Mouse (Mus musculus) midbrain, embryonic 16.5 days (tissue): ENCODE measurements at regions not wholly inside any gene's neighbourhood (a gene's known extent, or its start where the extent isn't known, plus 50 kb on each side); places are given as distances from the start of the nearest gene placed in this dataset.

Source experiments
- ATAC-seq: fragments of 200-750 bp; cut with Nextera tagmentation; 2 replicates; pipeline ENCODE4 v1.8.0; 2017; ENCODE audit warnings: moderate TSS enrichment
- H3K27ac ChIP-seq: fragments of 300-500 bp; sonication (generic); 2 replicates; pipeline ENCODE4 v1.5.1; 2014; ENCODE audit warnings: mild to moderate bottlenecking, low read length, mixed read lengths
- H3K27me3 ChIP-seq: fragments of 300-500 bp; sonication (generic); 2 replicates; pipeline ENCODE4 v1.6.1; 2014; ENCODE audit warnings: low read depth, low read length, mixed read lengths; ENCODE audit not compliant: control insufficient read depth, insufficient read depth
- H3K36me3 ChIP-seq: fragments of 300-500 bp; sonication (generic); 2 replicates; pipeline ENCODE4 v1.6.1; 2014; ENCODE audit warnings: mild to moderate bottlenecking, low read length, moderate library complexity, mixed read lengths; ENCODE audit not compliant: control insufficient read depth, insufficient read depth
- H3K4me1 ChIP-seq: fragments of 300-500 bp; sonication (generic); 2 replicates; pipeline ENCODE4 v1.6.1; 2014; ENCODE audit warnings: mild to moderate bottlenecking, low read length, mixed read lengths; ENCODE audit not compliant: control insufficient read depth, insufficient read depth
- H3K4me2 ChIP-seq: fragments of 300-500 bp; sonication (generic); 2 replicates; pipeline ENCODE4 v1.6.1; 2014; ENCODE audit warnings: mild to moderate bottlenecking, low read length, mixed read lengths
- H3K4me3 ChIP-seq: fragments of 300-500 bp; sonication (generic); 2 replicates; pipeline ENCODE4 v1.5.1; 2014; ENCODE audit warnings: low read depth, mild to moderate bottlenecking, low read length, moderate library complexity, mixed read lengths
- H3K9ac ChIP-seq: fragments of 300-500 bp; sonication (generic); 2 replicates; pipeline ENCODE4 v1.6.1; 2014; ENCODE audit warnings: low read depth, low read length, mixed read lengths
- H3K9me3 ChIP-seq: fragments of 300-500 bp; sonication (generic); replicated peaks from 2 replicates; pipeline ENCODE4 v1.6.1; 2014; ENCODE audit warnings: mild to moderate bottlenecking, low read length, mixed read lengths; ENCODE audit not compliant: control insufficient read depth, poor library complexity, severe bottlenecking
- WGBS: fragments of 180-500 bp; shearing (Covaris S2); extraction: QIAGEN DNeasy Blood & Tissue Kit; methylation state at CpG from one replicate; pipeline ENCODE4 v1.1.7; 2014; 5-methylcytosine and 5-hydroxymethylcytosine counted together

- no peak overlapping the region for H3K27ac ChIP-seq
- WGBS, result 88% methylated on average over 8 of the region's 8 CpGs
- H3K36me3 ChIP-seq, result no peaks in the 10 kb centered on the region
These were observed 186.8 kb downstream of the Katnal1 start for GRCm38 (mm10) chr5:148742158-148742835.

GRCm38 (mm10) chr5:148741267-148742004 is 187.7 kb downstream of the Katnal1 start:
- Histone ChIP-seq H3K27ac (no peak overlapping the region), H3K4me1 (no peaks in the 10 kb centered on the region), H3K9ac (no peak overlapping the region), H3K27me3 (no peaks in the 10 kb centered on the region), H3K36me3 (no peaks in the 10 kb centered on the region), H3K4me2 (no peak overlapping the region), H3K4me3 (no peak overlapping the region), H3K9me3 (no peaks in the 10 kb centered on the region)
- ATAC-seq, result no peak
- WGBS, result 89% methylated on average over 19 of the region's 19 CpGs

More at GRCm38 (mm10) chr5:148742158-148742835, 186.8 kb downstream of the Katnal1 start:
- no peaks in the 10 kb centered on the region for H3K27me3 ChIP-seq
- H3K4me3 ChIP-seq, result no peak overlapping the region
- H3K9ac ChIP-seq, result no peak overlapping the region
- H3K9me3 ChIP-seq, result no peaks in the 10 kb centered on the region
- H3K4me1 ChIP-seq, result no peaks in the 10 kb centered on the region
- ATAC-seq, result no peak
- H3K4me2 ChIP-seq, result no peak overlapping the region

GRCm38 (mm10) chr5:148740366-148741266 is 188.0 kb upstream of the Ubl3 start:
- Histone ChIP-seq H3K4me3 (no peak overlapping the region), H3K4me2 (no peak overlapping the region), H3K9ac (no peak overlapping the region), H3K9me3 (no peaks in the 10 kb centered on the region), H3K27ac (no peak overlapping the region), H3K4me1 (no peaks in the 10 kb centered on the region), H3K27me3 (no peaks in the 10 kb centered on the region), H3K36me3 (no peaks in the 10 kb centered on the region)
- 71% methylated on average over 15 of the region's 15 CpGs for WGBS
- ATAC-seq, result no peak

GRCm38 (mm10) chr5:148739672-148740071 is 187.1 kb upstream of the Ubl3 start:
- Histone ChIP-seq H3K9ac (no peak overlapping the region), H3K4me2 (no peak overlapping the region), H3K9me3 (no peaks in the 10 kb centered on the region), H3K27ac (no peak overlapping the region), H3K36me3 (no peaks in the 10 kb centered on the region), H3K27me3 (no peaks in the 10 kb centered on the region), H3K4me1 (no peaks in the 10 kb centered on the region), H3K4me3 (no peak overlapping the region)
- WGBS, result 85% methylated on average over 2 of the region's 2 CpGs
- no peak for ATAC-seq

GRCm38 (mm10) chr5:148739141-148739540 is 186.6 kb upstream of the Ubl3 start:
- no peak overlapping the region for H3K4me3 ChIP-seq
- WGBS, result 68% methylated on average over 3 of the region's 3 CpGs
- no peak overlapping the region for H3K4me2 ChIP-seq
- H3K4me1 ChIP-seq, result no peaks in the 10 kb centered on the region
- no peak overlapping the region for H3K27ac ChIP-seq
- no peaks in the 10 kb centered on the region for H3K9me3 ChIP-seq
- no peaks in the 10 kb centered on the region for H3K27me3 ChIP-seq
- no peak overlapping the region for H3K9ac ChIP-seq
- no peaks in the 10 kb centered on the region for H3K36me3 ChIP-seq
- no peak for ATAC-seq

GRCm38 (mm10) chr5:148729541-148729940 is 177.0 kb upstream of the Ubl3 start:
- H3K36me3 ChIP-seq, result no peaks in the 10 kb centered on the region
- no peaks in the 10 kb centered on the region for H3K27me3 ChIP-seq
- 79% methylated on average over 15 of the region's 15 CpGs for WGBS
- no peaks in the 10 kb centered on the region for H3K9me3 ChIP-seq
- H3K4me3 ChIP-seq, result no peak overlapping the region
- H3K9ac ChIP-seq, result no peak overlapping the region
- peaks cover 3% of the 10 kb centered on the region; the same call in 1 of the 2 replicates for H3K4me1 ChIP-seq
- H3K4me2 ChIP-seq, result no peak overlapping the region
- H3K27ac ChIP-seq, result no peak overlapping the region
- no peak for ATAC-seq

GRCm38 (mm10) chr5:148728492-148728891 is 175.9 kb upstream of the Ubl3 start:
- WGBS, result 41% methylated on average over 1 of the region's 1 CpGs
- Histone ChIP-seq H3K9ac (no peak overlapping the region), H3K27ac (no peak overlapping the region), H3K4me3 (no peak overlapping the region), H3K27me3 (no peaks in the 10 kb centered on the region), H3K36me3 (no peaks in the 10 kb centered on the region), H3K4me2 (no peak overlapping the region), H3K9me3 (no peaks in the 10 kb centered on the region), H3K4me1 (peaks cover 3% of the 10 kb centered on the region; the same call in 1 of the 2 replicates)
- no peak for ATAC-seq

- Histone ChIP-seq H3K4me2 (no peak overlapping the region), H3K4me3 (no peak overlapping the region), H3K27ac (no peak overlapping the region), H3K9ac (no peak overlapping the region), H3K9me3 (no peaks in the 10 kb centered on the region), H3K27me3 (no peaks in the 10 kb centered on the region), H3K36me3 (no peaks in the 10 kb centered on the region), H3K4me1 (peaks cover 3% of the 10 kb centered on the region; the same call in 1 of the 2 replicates)
- 82% methylated on average over 7 of the region's 7 CpGs for WGBS
- ATAC-seq, result no peak
These were observed 173.9 kb upstream of the Ubl3 start for GRCm38 (mm10) chr5:148726442-148726841.
